9 mouse cellular contexts compared by ENCODE assay signal in genomic region chr4:137133789-137134188, GRCm38 (mm10).
A peak's percentile ranks its signal among the peaks of the same experiment; 100 is the strongest.
DNase-seq lines count a peak whose midpoint lies in the region; ATAC-seq and TF ChIP-seq lines count a peak whose summit lies in the region.
"Had no signal": no experiment of that assay in that cellular context is flagged by ENCODE, and none has a peak within 500 bp of the region (broad histone marks: within the 10 kb centered on the region; RNA-seq: fewer than 3 reads in every experiment).

No protein-coding gene starts in this region.

- TF ChIP-seq POLR2A in kidney, adult 2 months (IDR thresholded peaks at IDR 0.05; ENCODE audit: low read depth, low read length): no peak

- WGBS in kidney, adult 2 months: 32% methylated on average over 13 of the region's 13 CpGs
- 26% methylated on average over 13 of the region's 13 CpGs for WGBS in intestine, embryonic 16.5 days
- 59% methylated on average over 13 of the region's 13 CpGs for WGBS in hindbrain, embryonic 13.5 days

- no peaks in the 10 kb centered on the region for H3K36me3 ChIP-seq in kidney, adult 2 months (ENCODE audit: control insufficient read depth, insufficient read depth, low read length)
- H3K36me3 ChIP-seq in intestine, embryonic 16.5 days (ENCODE audit: control insufficient read depth, insufficient read depth, low read length): no peaks in the 10 kb centered on the region
- H3K36me3 ChIP-seq in hindbrain, embryonic 13.5 days: no peaks in the 10 kb centered on the region

- no peak overlapping the region for H3K27ac ChIP-seq in kidney, adult 2 months (ENCODE audit: insufficient read depth, low read depth, low read length)
- H3K27ac ChIP-seq in intestine, embryonic 16.5 days (ENCODE audit: low read length): 0 out of 2 replicates have a peak overlapping the region, but pooled peaks have one; percentile 27
- H3K27ac ChIP-seq in hindbrain, embryonic 13.5 days: no peak overlapping the region

- H3K27me3 ChIP-seq in kidney, adult 2 months (replicated peaks; ENCODE audit: control insufficient read depth, insufficient read depth, low read length): no peaks in the 10 kb centered on the region
- H3K27me3 ChIP-seq in intestine, embryonic 16.5 days (replicated peaks; ENCODE audit: control insufficient read depth, insufficient read depth, low read length): 0 out of 2 replicates have a peak, but pooled peaks cover 2% of the 10 kb centered on the region
- no peaks in the 10 kb centered on the region; the same call in 1 of the 2 replicates for H3K27me3 ChIP-seq in hindbrain, embryonic 13.5 days

- ATAC-seq in intestine, embryonic 16.5 days: peak; percentile 78
- ATAC-seq in hindbrain, embryonic 13.5 days (ENCODE audit: low FRiP score): no peak

- no peak overlapping the region for H3K4me3 ChIP-seq in kidney, adult 2 months (ENCODE audit: insufficient read depth, low read depth, low read length)
- no peak overlapping the region for H3K4me3 ChIP-seq in intestine, embryonic 16.5 days (ENCODE audit: low read length)
- H3K4me3 ChIP-seq in hindbrain, embryonic 13.5 days: no peak overlapping the region

- DNase-seq in kidney, adult 2 months: peak; percentile 48
- no peak for DNase-seq in kidney, adult 11 months
- DNase-seq in embryo, embryonic 10.5 days (ENCODE audit: low spot score): peak; percentile 40
- DNase-seq in lung, postnatal 25 days (ENCODE audit: low spot score): peak; percentile 50
- DNase-seq in thymus, postnatal 14 days: no peak
- DNase-seq: adrenal gland, postnatal 10 days; midbrain, embryonic 14.5 days had no signal

- no peaks in the 10 kb centered on the region for H3K9me3 ChIP-seq in intestine, embryonic 16.5 days (ENCODE audit: control insufficient read depth, low read length)
- no peaks in the 10 kb centered on the region for H3K9me3 ChIP-seq in hindbrain, embryonic 13.5 days

- H3K4me2 ChIP-seq in intestine, embryonic 16.5 days (ENCODE audit: low read depth, low read length): no peak overlapping the region
- H3K4me2 ChIP-seq in hindbrain, embryonic 13.5 days: no peak overlapping the region

- no peaks in the 10 kb centered on the region for H3K4me1 ChIP-seq in kidney, adult 2 months (ENCODE audit: control insufficient read depth, insufficient read depth, low read length)
- H3K4me1 ChIP-seq in intestine, embryonic 16.5 days (ENCODE audit: control insufficient read depth, insufficient read depth, low read length): peaks cover 19% of the 10 kb centered on the region
- H3K4me1 ChIP-seq in hindbrain, embryonic 13.5 days (replicated peaks): peaks cover 15% of the 10 kb centered on the region

- no peak overlapping the region for H3K9ac ChIP-seq in intestine, embryonic 16.5 days (ENCODE audit: low read depth, low read length)
- no peak overlapping the region for H3K9ac ChIP-seq in hindbrain, embryonic 13.5 days

- TF ChIP-seq CTCF in kidney, adult 2 months (conservative IDR thresholded peaks at IDR 0.05; ENCODE audit: insufficient read depth, insufficient read length, low read depth, low read length): no peak

Comparison
In these comparisons a context has a peak if more than half of its experiments do, and no peak if none do; other contexts are left out.
1. DNase-seq: peak in kidney, adult 2 months (single experiment), embryo, embryonic 10.5 days (single experiment) and lung, postnatal 25 days (single experiment); none in kidney, adult 11 months (single experiment) and thymus, postnatal 14 days (single experiment).